Mouse (Mus musculus) midbrain, embryonic 16.5 days (tissue): ENCODE data around the gene Trim69. TPM values are rescaled to one million over a fixed set of nuclear protein-coding genes. Genes with fewer than 3 reads are reported as not detected.

Source experiments
- ATAC-seq: fragments of 200-750 bp; cut with Nextera tagmentation; 2 replicates; pipeline ENCODE4 v1.8.0; 2017; ENCODE audit warnings: moderate TSS enrichment
- H3K27ac ChIP-seq: fragments of 300-500 bp; sonication (generic); 2 replicates; pipeline ENCODE4 v1.5.1; 2014; ENCODE audit warnings: mild to moderate bottlenecking, low read length, mixed read lengths
- H3K27me3 ChIP-seq: fragments of 300-500 bp; sonication (generic); 2 replicates; pipeline ENCODE4 v1.6.1; 2014; ENCODE audit warnings: low read depth, low read length, mixed read lengths; ENCODE audit not compliant: control insufficient read depth, insufficient read depth
- H3K36me3 ChIP-seq: fragments of 300-500 bp; sonication (generic); 2 replicates; pipeline ENCODE4 v1.6.1; 2014; ENCODE audit warnings: mild to moderate bottlenecking, low read length, moderate library complexity, mixed read lengths; ENCODE audit not compliant: control insufficient read depth, insufficient read depth
- H3K4me1 ChIP-seq: fragments of 300-500 bp; sonication (generic); 2 replicates; pipeline ENCODE4 v1.6.1; 2014; ENCODE audit warnings: mild to moderate bottlenecking, low read length, mixed read lengths; ENCODE audit not compliant: control insufficient read depth, insufficient read depth
- H3K4me2 ChIP-seq: fragments of 300-500 bp; sonication (generic); 2 replicates; pipeline ENCODE4 v1.6.1; 2014; ENCODE audit warnings: mild to moderate bottlenecking, low read length, mixed read lengths
- H3K4me3 ChIP-seq: fragments of 300-500 bp; sonication (generic); 2 replicates; pipeline ENCODE4 v1.5.1; 2014; ENCODE audit warnings: low read depth, mild to moderate bottlenecking, low read length, moderate library complexity, mixed read lengths
- H3K9ac ChIP-seq: fragments of 300-500 bp; sonication (generic); 2 replicates; pipeline ENCODE4 v1.6.1; 2014; ENCODE audit warnings: low read depth, low read length, mixed read lengths
- H3K9me3 ChIP-seq: fragments of 300-500 bp; sonication (generic); replicated peaks from 2 replicates; pipeline ENCODE4 v1.6.1; 2014; ENCODE audit warnings: mild to moderate bottlenecking, low read length, mixed read lengths; ENCODE audit not compliant: control insufficient read depth, poor library complexity, severe bottlenecking
- WGBS: fragments of 180-500 bp; shearing (Covaris S2); extraction: QIAGEN DNeasy Blood & Tissue Kit; methylation state at CpG from one replicate; pipeline ENCODE4 v1.1.7; 2014; 5-methylcytosine and 5-hydroxymethylcytosine counted together
- polyA plus RNA-seq: library from polyadenylated mRNA; unstranded; fragments of >200 nt; fragmentation: Nextera tagmentation; extraction: Ambion mirVana; gene quantifications from 2 replicates; pipeline ENCODE4 v1.2.1, GENCODE M21; 2015

Gene Trim69
- not detected in 2 replicates for polyA plus RNA-seq

DNA sequence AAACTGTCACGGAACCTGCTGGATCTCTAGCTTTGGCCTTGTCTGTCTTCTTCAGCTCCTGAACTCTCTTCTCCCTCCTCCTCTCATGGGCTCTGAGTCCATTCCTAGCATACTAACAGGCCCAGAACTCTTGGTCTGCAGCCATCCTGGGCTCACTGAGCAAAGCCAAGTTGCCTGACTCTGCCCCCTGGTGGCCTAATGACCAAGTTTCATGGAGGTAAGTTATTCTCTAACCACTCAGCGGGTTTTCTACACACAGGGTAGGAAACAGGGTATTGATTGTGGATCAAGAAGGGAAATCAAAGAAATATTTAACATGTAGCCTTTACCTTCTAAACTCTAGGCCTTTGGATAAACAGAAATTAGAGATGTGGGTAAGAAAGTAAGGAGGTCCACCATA, at the start of gene Trim69:
TSS of gene Trim69 (plus strand) at position 21 of the 400 bp plus-strand sequence.
- no peak for ATAC-seq

DNA sequence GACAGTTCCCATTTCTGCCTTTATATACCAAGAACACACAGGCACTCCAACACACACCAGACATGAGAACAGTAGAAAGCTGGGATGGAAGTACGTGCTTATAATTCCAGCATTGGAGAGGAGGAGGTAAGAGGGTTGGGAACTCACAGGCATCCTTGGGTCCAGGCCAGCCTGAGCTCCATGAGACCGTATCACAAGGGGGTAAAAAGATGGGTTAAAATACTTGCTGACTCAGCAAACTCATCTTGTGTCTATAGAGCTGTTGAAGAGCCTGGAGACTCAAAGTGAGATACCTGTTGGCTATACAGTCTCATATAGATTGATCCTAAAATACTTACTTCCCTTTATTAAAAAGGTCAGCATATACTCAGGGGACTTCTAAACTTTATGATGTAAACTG, 43.6 kb upstream of the Trim69 start:
- no peak overlapping the region for H3K27ac ChIP-seq
- H3K4me2 ChIP-seq: peak overlapping the region; percentile 70; the same call in 1 of the 2 replicates
- H3K9me3 ChIP-seq: no peaks in the 10 kb centered on the region
- peaks cover 10% of the 10 kb centered on the region for H3K4me1 ChIP-seq
- no peak overlapping the region for H3K9ac ChIP-seq
- no peaks in the 10 kb centered on the region for H3K27me3 ChIP-seq
- peaks cover 3% of the 10 kb centered on the region for H3K36me3 ChIP-seq
- 88% methylated on average over 2 of the region's 2 CpGs for WGBS
- H3K4me3 ChIP-seq: no peak overlapping the region
- ATAC-seq: no peak

More for the DNA sequence above, at the start of gene Trim69:
- H3K9ac ChIP-seq: no peak within 1 kb of the TSS
- no peak within 1 kb of the TSS for H3K4me3 ChIP-seq
- H3K9me3 ChIP-seq: no peaks in the 10 kb centered on the region
- H3K27ac ChIP-seq: no peak within 1 kb of the TSS
- no peaks in the 10 kb centered on the region for H3K36me3 ChIP-seq
- 31% methylated on average over 2 of the region's 2 CpGs for WGBS
- H3K27me3 ChIP-seq: no peaks in the 10 kb centered on the region
- no peaks in the 10 kb centered on the region for H3K4me1 ChIP-seq
- no peak within 1 kb of the TSS for H3K4me2 ChIP-seq

DNA sequence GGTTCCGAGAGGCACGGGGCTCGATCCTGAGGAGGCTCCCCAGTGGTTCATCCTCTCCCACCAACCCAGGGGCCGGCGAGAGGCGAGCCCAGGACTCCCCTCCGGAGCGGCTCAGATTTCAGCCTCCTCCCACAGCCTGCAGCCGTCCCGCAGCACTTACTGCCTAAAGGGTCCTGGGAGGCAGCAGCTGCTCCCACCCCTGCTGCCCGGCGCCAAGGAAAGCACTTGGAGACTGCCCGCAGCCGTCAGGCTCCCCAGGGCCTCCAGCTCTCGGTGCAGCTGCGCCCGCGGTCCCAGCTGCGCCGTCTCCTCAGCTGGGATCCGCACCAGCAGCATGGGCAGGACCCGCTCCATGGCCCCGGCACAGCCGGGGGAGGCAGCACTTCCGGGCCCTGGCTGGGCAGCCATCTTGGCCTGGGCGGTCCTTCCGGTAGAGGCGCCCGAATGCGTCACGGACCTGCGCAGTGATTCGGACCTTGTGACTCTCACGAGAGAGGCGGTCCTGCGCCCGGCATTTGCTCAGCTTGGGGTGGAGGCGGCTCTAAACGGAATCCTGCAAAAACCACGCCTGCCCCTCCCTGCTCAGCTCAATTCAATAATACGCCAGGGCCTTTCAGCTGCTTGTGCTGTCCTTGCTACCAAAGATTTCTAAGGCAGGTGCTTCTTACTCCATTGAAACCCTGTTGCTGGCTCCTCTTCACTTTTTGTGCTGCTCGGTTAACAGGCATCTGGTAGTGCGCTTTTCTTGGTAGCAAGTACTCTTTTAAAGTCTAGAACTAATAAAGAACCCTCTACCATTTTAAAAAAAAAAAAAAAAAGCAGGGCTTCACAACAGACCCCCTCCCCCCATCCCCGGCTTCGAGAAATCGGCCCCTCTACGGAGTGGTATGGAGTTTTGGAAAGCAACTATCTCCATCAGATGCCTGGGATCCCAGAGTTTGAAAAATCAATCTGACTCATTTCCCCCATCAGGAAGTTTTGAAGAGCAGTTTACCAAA, 42.2 kb upstream of the Trim69 start, which contains the start of gene Spg11:
TSS of gene Spg11 (minus strand) at position 426 of the 998 bp plus-strand sequence.
- ATAC-seq: peak; percentile 100
- under 1% methylated on average over 46 of the region's 47 CpGs for WGBS
- Histone ChIP-seq H3K9me3 (no peaks in the 10 kb centered on the region), H3K4me2 (peak within 1 kb of the TSS; percentile 70), H3K27ac (peak within 1 kb of the TSS; percentile 97), H3K36me3 (peaks cover 2% of the 10 kb centered on the region; the same call in 1 of the 2 replicates), H3K4me3 (peak within 1 kb of the TSS; percentile 97), H3K4me1 (peaks cover 10% of the 10 kb centered on the region), H3K9ac (peak within 1 kb of the TSS; percentile 98), H3K27me3 (no peaks in the 10 kb centered on the region)

GRCm38 (mm10) chr2:122125680-122126572, 34.6 kb upstream of the Trim69 start:
- Histone ChIP-seq H3K9me3 (no peaks in the 10 kb centered on the region), H3K4me2 (no peak overlapping the region), H3K27ac (no peak overlapping the region), H3K4me1 (no peaks in the 10 kb centered on the region), H3K9ac (no peak overlapping the region), H3K27me3 (no peaks in the 10 kb centered on the region), H3K4me3 (no peak overlapping the region), H3K36me3 (no peaks in the 10 kb centered on the region)
- ATAC-seq: no peak
- WGBS: 58% methylated on average over 12 of the region's 12 CpGs

- H3K4me3 ChIP-seq: no peak overlapping the region
- H3K4me1 ChIP-seq: no peaks in the 10 kb centered on the region
- no peaks in the 10 kb centered on the region for H3K36me3 ChIP-seq
- WGBS: 47% methylated on average over 5 of the region's 5 CpGs
- no peak for ATAC-seq
- no peak overlapping the region for H3K27ac ChIP-seq
- no peak overlapping the region for H3K9ac ChIP-seq
- no peaks in the 10 kb centered on the region for H3K9me3 ChIP-seq
- no peaks in the 10 kb centered on the region for H3K27me3 ChIP-seq
- H3K4me2 ChIP-seq: no peak overlapping the region
Observed at GRCm38 (mm10) chr2:122126765-122127347, 33.6 kb upstream of the Trim69 start.

DNA sequence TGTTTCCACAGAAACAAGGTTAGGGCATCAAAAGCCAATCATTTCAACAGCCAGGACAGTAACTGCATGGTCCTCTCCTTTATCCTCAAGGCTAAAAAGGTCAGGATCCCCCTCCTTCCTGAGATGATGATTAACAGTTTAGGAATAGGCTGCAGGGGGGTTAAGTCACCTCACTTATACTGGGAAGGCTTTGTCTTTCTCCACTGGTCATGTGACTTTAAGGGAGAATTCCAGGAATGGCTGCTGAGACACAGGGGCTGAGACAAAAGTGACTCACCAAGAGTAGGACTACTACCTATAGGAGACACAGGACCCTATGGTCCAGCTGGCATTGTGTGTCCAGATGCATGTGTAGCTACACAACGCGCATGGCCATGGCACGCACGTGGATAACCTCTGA, 32.9 kb upstream of the Trim69 start:
- Histone ChIP-seq H3K4me1 (no peaks in the 10 kb centered on the region), H3K4me3 (no peak overlapping the region), H3K36me3 (no peaks in the 10 kb centered on the region), H3K9ac (no peak overlapping the region), H3K27me3 (no peaks in the 10 kb centered on the region), H3K27ac (no peak overlapping the region), H3K4me2 (no peak overlapping the region), H3K9me3 (no peaks in the 10 kb centered on the region)
- 97% methylated on average over 4 of the region's 4 CpGs for WGBS
- no peak for ATAC-seq

GRCm38 (mm10) chr2:122132078-122132477, 28.4 kb upstream of the Trim69 start:
- Histone ChIP-seq H3K4me2 (no peak overlapping the region), H3K9ac (no peak overlapping the region), H3K36me3 (no peaks in the 10 kb centered on the region), H3K27ac (no peak overlapping the region), H3K4me3 (no peak overlapping the region), H3K9me3 (no peaks in the 10 kb centered on the region), H3K27me3 (no peaks in the 10 kb centered on the region), H3K4me1 (no peaks in the 10 kb centered on the region)
- 93% methylated on average over 2 of the region's 2 CpGs for WGBS
- ATAC-seq: no peak

- ATAC-seq: no peak
- H3K4me1 ChIP-seq: no peaks in the 10 kb centered on the region
- H3K9me3 ChIP-seq: no peaks in the 10 kb centered on the region
- H3K36me3 ChIP-seq: no peaks in the 10 kb centered on the region
- 85% methylated on average over 2 of the region's 2 CpGs for WGBS
- no peaks in the 10 kb centered on the region for H3K27me3 ChIP-seq
- H3K9ac ChIP-seq: no peak overlapping the region
- no peak overlapping the region for H3K27ac ChIP-seq
- H3K4me2 ChIP-seq: no peak overlapping the region
- H3K4me3 ChIP-seq: no peak overlapping the region
Observed at GRCm38 (mm10) chr2:122132618-122133017, 27.9 kb upstream of the Trim69 start.
